Mouse (Mus musculus) testis, adult 2 months (tissue): Measurements from ENCODE around the gene 2900011O08Rik. TPM values are rescaled to one million over a fixed set of nuclear protein-coding genes. Genes with fewer than 3 reads are reported as not detected.
"Not testable (repeated sequence)": the region's sequence is repeated elsewhere in the genome, so short reads cannot be mapped to it uniquely, and the experiment has no call there.

Source experiments
- H3K27ac ChIP-seq: fragments of 200-500 bp; 2 replicates; pipeline ENCODE4 v1.5.1; 2012; ENCODE audit warnings: low read depth, low read length; ENCODE audit not compliant: control insufficient read depth, insufficient read depth
- H3K27me3 ChIP-seq: fragments of 200-500 bp; 2 replicates; pipeline ENCODE4 v1.6.1; 2012; ENCODE audit warnings: mild to moderate bottlenecking, low read length, moderate library complexity; ENCODE audit not compliant: control insufficient read depth, insufficient read depth
- H3K36me3 ChIP-seq: fragments of 200-500 bp; 2 replicates; pipeline ENCODE4 v1.6.1; 2012; ENCODE audit warnings: mild to moderate bottlenecking, low read length; ENCODE audit not compliant: control insufficient read depth, insufficient read depth
- H3K4me1 ChIP-seq: fragments of 200-500 bp; 2 replicates; pipeline ENCODE4 v1.6.1; 2012; ENCODE audit warnings: low read length; ENCODE audit not compliant: control insufficient read depth, insufficient read depth
- H3K4me3 ChIP-seq: fragments of 200-500 bp; 2 replicates; pipeline ENCODE4 v1.5.1; 2012; ENCODE audit warnings: low read depth, mild to moderate bottlenecking, low read length, moderate library complexity, mixed read lengths; ENCODE audit not compliant: control insufficient read depth
- CTCF ChIP-seq: fragments of 200-500 bp; IDR thresholded peaks from 2 replicates; pipeline ENCODE4 v1.5.1; 2012; ENCODE audit warnings: low read depth, mild to moderate bottlenecking, inconsistent platforms, low read length, moderate library complexity; ENCODE audit not compliant: control insufficient read depth, insufficient read depth, insufficient replicate concordance
- POLR2A ChIP-seq: fragments of 200-500 bp; IDR thresholded peaks from 2 replicates; pipeline ENCODE4 v1.6.1; 2012; ENCODE audit warnings: low read depth, mild to moderate bottlenecking, inconsistent platforms, low read length, moderate library complexity; ENCODE audit not compliant: control insufficient read depth
- polyA plus RNA-seq: library from polyadenylated mRNA; depleted of rRNA; stranded (reverse); fragments of >200 nt; gene quantifications from 2 replicates; pipeline ENCODE4 v1.2.3, GENCODE M21; 2012

Gene 2900011O08Rik
- polyA plus RNA-seq, 1 experiment, result 17.3 TPM

DNA sequence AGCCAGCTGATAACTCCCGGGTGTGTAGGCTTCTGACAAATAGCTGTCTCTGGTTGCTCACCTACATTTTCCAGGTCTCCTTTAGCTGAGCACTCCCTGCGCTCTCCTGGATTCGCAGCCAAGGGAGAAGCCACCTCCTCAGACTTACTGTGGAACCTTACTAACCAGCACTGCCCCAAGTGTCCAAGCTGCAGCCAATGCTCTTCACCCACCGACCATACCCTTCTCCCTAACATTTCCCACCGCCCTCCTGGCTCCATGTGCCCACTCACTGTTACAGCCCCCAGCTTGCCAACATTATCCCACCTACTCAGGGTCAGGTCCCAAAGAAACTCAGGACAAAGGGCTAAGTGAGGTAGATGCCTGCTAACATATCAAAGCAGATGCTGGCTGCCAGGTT lies 66.7 kb downstream of the 2900011O08Rik start:
- H3K27ac ChIP-seq, result no peak overlapping the region
- H3K4me3 ChIP-seq, result no peak overlapping the region
- no peaks in the 10 kb centered on the region for H3K27me3 ChIP-seq
- H3K4me1 ChIP-seq, result no peaks in the 10 kb centered on the region
- no peaks in the 10 kb centered on the region for H3K36me3 ChIP-seq
- no peak for TF ChIP-seq POLR2A
- TF ChIP-seq CTCF, result no peak

GRCm38 (mm10) chr16:14055271-14055670 lies 68.9 kb downstream of the 2900011O08Rik start:
- TF ChIP-seq CTCF (no peak), POLR2A (no peak)

GRCm38 (mm10) chr16:14056734-14057133 lies 70.3 kb downstream of the 2900011O08Rik start:
- H3K4me1 ChIP-seq, result no peaks in the 10 kb centered on the region
- no peaks in the 10 kb centered on the region for H3K36me3 ChIP-seq
- H3K4me3 ChIP-seq, result no peak overlapping the region
- H3K27me3 ChIP-seq, result no peaks in the 10 kb centered on the region
- TF ChIP-seq POLR2A, result no peak
- no peak for TF ChIP-seq CTCF
- H3K27ac ChIP-seq, result no peak overlapping the region

More at GRCm38 (mm10) chr16:14055271-14055670, 68.9 kb downstream of the 2900011O08Rik start:
- no peaks in the 10 kb centered on the region for H3K27me3 ChIP-seq
- H3K4me3 ChIP-seq, result no peak overlapping the region
- H3K36me3 ChIP-seq, result no peaks in the 10 kb centered on the region
- no peaks in the 10 kb centered on the region for H3K4me1 ChIP-seq
- H3K27ac ChIP-seq, result no peak overlapping the region

DNA sequence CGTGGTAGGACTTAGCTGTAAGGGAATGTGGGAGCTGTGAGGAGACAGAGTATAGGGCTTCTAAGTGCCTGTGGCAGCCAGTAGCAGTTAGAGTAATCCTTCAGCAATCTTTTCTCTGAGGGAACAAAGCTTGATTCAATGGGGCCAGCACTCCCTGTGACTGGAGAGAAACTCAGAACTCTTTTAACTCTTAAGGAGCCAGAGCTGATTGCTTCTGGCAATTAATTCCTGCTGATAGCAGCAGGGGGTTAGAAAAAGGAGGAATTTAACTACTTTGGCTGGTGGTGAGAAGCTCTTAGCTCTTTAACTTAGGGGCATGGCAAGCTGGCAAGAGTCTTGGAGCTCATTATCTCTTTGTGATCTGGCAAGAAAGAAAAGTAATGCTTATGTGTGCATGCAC lies 72.1 kb downstream of the 2900011O08Rik start:
- no peaks in the 10 kb centered on the region for H3K27me3 ChIP-seq
- TF ChIP-seq CTCF, result no peak
- TF ChIP-seq POLR2A, result no peak
- H3K36me3 ChIP-seq, result no peaks in the 10 kb centered on the region
- H3K4me3 ChIP-seq, result no peak overlapping the region
- no peak overlapping the region for H3K27ac ChIP-seq
- H3K4me1 ChIP-seq, result no peaks in the 10 kb centered on the region

- Histone ChIP-seq H3K4me1 (no peaks in the 10 kb centered on the region), H3K4me3 (no peak overlapping the region), H3K36me3 (no peaks in the 10 kb centered on the region), H3K27me3 (no peaks in the 10 kb centered on the region), H3K27ac (no peak overlapping the region)
- TF ChIP-seq CTCF (no peak), POLR2A (no peak)
Measured at GRCm38 (mm10) chr16:14059118-14059854, 72.9 kb downstream of the 2900011O08Rik start.

DNA sequence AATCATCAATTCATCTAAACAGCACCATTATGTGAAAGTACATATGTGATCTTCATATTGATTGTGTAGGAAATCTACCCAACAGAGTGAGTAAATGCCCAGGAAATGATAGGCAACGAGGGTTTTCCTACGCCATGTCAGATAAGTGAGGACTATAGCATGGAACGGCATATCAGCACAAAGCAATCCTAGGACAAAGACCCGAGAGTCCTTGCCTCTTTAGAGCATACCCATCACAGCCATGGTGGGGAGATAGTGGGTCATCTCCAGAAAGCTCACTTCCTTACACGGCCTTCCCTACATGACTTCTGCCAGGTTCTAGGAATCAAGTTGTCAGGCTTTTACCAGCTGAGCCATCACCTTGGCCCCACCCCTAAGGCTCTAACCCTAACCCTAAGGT lies 73.5 kb downstream of the 2900011O08Rik start:
- Histone ChIP-seq H3K4me1 (no peaks in the 10 kb centered on the region), H3K36me3 (no peaks in the 10 kb centered on the region), H3K27me3 (no peaks in the 10 kb centered on the region), H3K4me3 (no peak overlapping the region), H3K27ac (no peak overlapping the region)
- TF ChIP-seq CTCF, result no peak
- TF ChIP-seq POLR2A, result no peak

DNA sequence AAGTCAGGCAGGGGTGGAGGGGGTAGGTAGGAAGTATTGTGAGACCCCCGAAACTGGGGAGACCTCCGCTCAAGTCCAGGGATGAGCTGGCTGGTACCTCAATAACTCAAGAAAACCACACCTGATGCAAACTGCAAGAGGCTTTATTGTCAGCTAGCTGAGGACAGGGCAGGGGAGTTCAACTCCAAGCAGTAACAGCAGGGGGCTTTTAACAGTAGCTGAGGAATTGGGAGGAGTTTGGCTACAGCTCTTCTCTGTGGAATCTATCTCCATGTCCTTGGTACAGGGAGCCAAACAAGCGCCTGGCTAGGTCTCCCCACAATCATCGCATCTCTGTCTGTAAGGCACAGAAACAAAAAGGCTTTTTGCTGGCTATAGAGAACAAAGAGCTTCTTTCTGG lies 80.2 kb downstream of the 2900011O08Rik start:
- not testable (repeated sequence) for H3K4me3 ChIP-seq, H3K4me1 ChIP-seq, H3K36me3 ChIP-seq, H3K27me3 ChIP-seq, H3K27ac ChIP-seq

DNA sequence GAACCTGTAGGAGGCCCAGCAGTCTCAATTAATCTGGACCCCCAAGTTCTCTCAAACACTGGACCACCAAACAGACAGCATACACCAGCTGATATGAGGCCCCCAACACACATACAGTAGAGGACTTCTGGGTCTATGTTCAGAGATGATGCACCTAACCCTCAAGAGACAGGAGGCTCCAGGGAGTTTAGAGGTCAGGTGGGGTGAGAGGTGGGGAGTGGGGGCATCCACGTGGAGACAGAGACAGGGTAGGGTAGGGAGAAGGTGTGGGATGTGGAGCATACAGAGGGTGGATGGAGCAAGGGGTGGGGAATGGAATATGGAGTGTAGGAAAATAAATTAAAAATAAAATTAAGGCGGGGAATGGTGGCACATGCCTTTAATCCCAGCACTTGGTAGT lies 82.3 kb downstream of the 2900011O08Rik start:
- H3K36me3 ChIP-seq, H3K27me3 ChIP-seq, H3K4me3 ChIP-seq, H3K27ac ChIP-seq, H3K4me1 ChIP-seq: not testable (repeated sequence)
